Mouse (Mus musculus): ENCODE measurements around the gene Lgalsl. TPM values are rescaled to one million over a fixed set of nuclear protein-coding genes. Genes with fewer than 3 reads are reported as not detected.

Lgalsl gene
- total and polyA plus RNA-seq, 3 experiments, result 12.7 to 37.9 (median 31.7) TPM

GRCm38 (mm10) chr11:20794196-20794912 is 36.5 kb downstream of the Lgalsl start:
- H3K27me3 ChIP-seq (ENCODE audit: control insufficient read depth, insufficient read depth, low read length), result no peaks in the 10 kb centered on the region
- no peak overlapping the region for H3K9ac ChIP-seq (ENCODE audit: low read depth, low read length)
- 30% methylated on average over 10 of the region's 10 CpGs for WGBS
- peaks cover 2% of the 10 kb centered on the region; the same call in 1 of the 2 replicates for H3K4me1 ChIP-seq (ENCODE audit: control insufficient read depth, insufficient read depth, low read length)
- no peaks in the 10 kb centered on the region for H3K79me2 ChIP-seq (replicated peaks; ENCODE audit: control insufficient read depth, insufficient read depth, low read length)
- H3K27ac ChIP-seq, result no peak overlapping the region
- no peak overlapping the region for H3K4me3 ChIP-seq
- TF ChIP-seq CTCF (IDR thresholded peaks at IDR 0.05) (peak; percentile 75), POLR2A (IDR thresholded peaks at IDR 0.05; ENCODE audit: insufficient read depth, low read depth, low read length) (no peak), EP300 (IDR thresholded peaks at IDR 0.05; ENCODE audit: insufficient read depth, low read depth, low read length) (peak; percentile 85)
- DNase-seq, result peak; percentile 77 to 87
- intact Hi-C loops (cut with DNase I), result loop anchor here (1.0 to 2.0 kb wide), 6 partner anchors 36 to 658 kb away; partner anchors contain the start of gene Lgalsl
- no peaks in the 10 kb centered on the region for H3K36me3 ChIP-seq (ENCODE audit: control insufficient read depth, insufficient read depth, low read length)

- no peaks in the 10 kb centered on the region for H3K36me3 ChIP-seq (ENCODE audit: control insufficient read depth, insufficient read depth, low read length)
- no peak overlapping the region for H3K27ac ChIP-seq
- H3K4me3 ChIP-seq, result no peak overlapping the region
These were observed 37.2 kb downstream of the Lgalsl start for GRCm38 (mm10) chr11:20793676-20794075.

GRCm38 (mm10) chr11:20792667-20793066 is 38.2 kb downstream of the Lgalsl start:
- Histone ChIP-seq H3K9ac (ENCODE audit: low read depth, low read length) (no peak overlapping the region), H3K36me3 (ENCODE audit: control insufficient read depth, insufficient read depth, low read length) (no peaks in the 10 kb centered on the region), H3K4me1 (ENCODE audit: control insufficient read depth, insufficient read depth, low read length) (peaks cover 2% of the 10 kb centered on the region; the same call in 1 of the 2 replicates), H3K27ac (no peak overlapping the region), H3K27me3 (ENCODE audit: control insufficient read depth, insufficient read depth, low read length) (no peaks in the 10 kb centered on the region), H3K79me2 (replicated peaks; ENCODE audit: control insufficient read depth, insufficient read depth, low read length) (no peaks in the 10 kb centered on the region), H3K4me3 (no peak overlapping the region)
- no peak for DNase-seq
- intact Hi-C loops (cut with DNase I), result no loop called here
- TF ChIP-seq POLR2A (IDR thresholded peaks at IDR 0.05; ENCODE audit: insufficient read depth, low read depth, low read length), result no peak
- no peak for TF ChIP-seq EP300 (IDR thresholded peaks at IDR 0.05; ENCODE audit: insufficient read depth, low read depth, low read length)
- TF ChIP-seq CTCF (IDR thresholded peaks at IDR 0.05), result no peak
- 79% methylated on average over 3 of the region's 3 CpGs for WGBS

More at GRCm38 (mm10) chr11:20793676-20794075, 37.2 kb downstream of the Lgalsl start:
- TF ChIP-seq EP300 (IDR thresholded peaks at IDR 0.05; ENCODE audit: insufficient read depth, low read depth, low read length) (no peak), CTCF (IDR thresholded peaks at IDR 0.05) (no peak), POLR2A (IDR thresholded peaks at IDR 0.05; ENCODE audit: insufficient read depth, low read depth, low read length) (no peak)
- Histone ChIP-seq H3K27me3 (ENCODE audit: control insufficient read depth, insufficient read depth, low read length) (no peaks in the 10 kb centered on the region), H3K4me1 (ENCODE audit: control insufficient read depth, insufficient read depth, low read length) (peaks cover 2% of the 10 kb centered on the region; the same call in 1 of the 2 replicates), H3K79me2 (replicated peaks; ENCODE audit: control insufficient read depth, insufficient read depth, low read length) (no peaks in the 10 kb centered on the region), H3K9ac (ENCODE audit: low read depth, low read length) (no peak overlapping the region)
- DNase-seq, result no peak
- WGBS, result 68% methylated on average over 4 of the region's 4 CpGs
- intact Hi-C loops (cut with DNase I), result loop anchor here (1.0 to 2.0 kb wide), 6 partner anchors 37 to 659 kb away; partner anchors contain the start of gene Lgalsl

GRCm38 (mm10) chr11:20791334-20791733 is 39.5 kb downstream of the Lgalsl start:
- Histone ChIP-seq H3K4me1 (ENCODE audit: control insufficient read depth, insufficient read depth, low read length) (peaks cover 2% of the 10 kb centered on the region; the same call in 1 of the 2 replicates), H3K4me3 (no peak overlapping the region), H3K27ac (no peak overlapping the region), H3K36me3 (ENCODE audit: control insufficient read depth, insufficient read depth, low read length) (no peaks in the 10 kb centered on the region), H3K27me3 (ENCODE audit: control insufficient read depth, insufficient read depth, low read length) (no peaks in the 10 kb centered on the region), H3K79me2 (replicated peaks; ENCODE audit: control insufficient read depth, insufficient read depth, low read length) (no peaks in the 10 kb centered on the region), H3K9ac (ENCODE audit: low read depth, low read length) (no peak overlapping the region)
- 84% methylated on average over 2 of the region's 2 CpGs for whole genome bisulfite sequencing
- intact Hi-C loops (cut with DNase I), result no loop called here
- TF ChIP-seq CTCF (IDR thresholded peaks at IDR 0.05) (no peak), POLR2A (IDR thresholded peaks at IDR 0.05; ENCODE audit: insufficient read depth, low read depth, low read length) (no peak), EP300 (IDR thresholded peaks at IDR 0.05; ENCODE audit: insufficient read depth, low read depth, low read length) (no peak)
- DNase-seq, result no peak

GRCm38 (mm10) chr11:20789015-20789414 is 41.8 kb downstream of the Lgalsl start:
- H3K4me3 ChIP-seq, result no peak overlapping the region
- intact Hi-C loops (cut with DNase I), result no loop called here
- H3K9ac ChIP-seq (ENCODE audit: low read depth, low read length), result no peak overlapping the region
- H3K36me3 ChIP-seq (ENCODE audit: control insufficient read depth, insufficient read depth, low read length), result no peaks in the 10 kb centered on the region
- TF ChIP-seq CTCF (IDR thresholded peaks at IDR 0.05) (no peak), EP300 (IDR thresholded peaks at IDR 0.05; ENCODE audit: insufficient read depth, low read depth, low read length) (no peak), POLR2A (IDR thresholded peaks at IDR 0.05; ENCODE audit: insufficient read depth, low read depth, low read length) (no peak)
- H3K79me2 ChIP-seq (replicated peaks; ENCODE audit: control insufficient read depth, insufficient read depth, low read length), result no peaks in the 10 kb centered on the region
- DNase-seq, result no peak
- 71% methylated on average over 1 of the region's 1 CpGs for WGBS
- no peaks in the 10 kb centered on the region for H3K27me3 ChIP-seq (ENCODE audit: control insufficient read depth, insufficient read depth, low read length)
- H3K4me1 ChIP-seq (ENCODE audit: control insufficient read depth, insufficient read depth, low read length), result no peaks in the 10 kb centered on the region
- H3K27ac ChIP-seq, result no peak overlapping the region

GRCm38 (mm10) chr11:20788070-20788469 is 42.8 kb downstream of the Lgalsl start:
- Histone ChIP-seq H3K9ac (ENCODE audit: low read depth, low read length) (no peak overlapping the region), H3K79me2 (replicated peaks; ENCODE audit: control insufficient read depth, insufficient read depth, low read length) (no peaks in the 10 kb centered on the region), H3K4me1 (ENCODE audit: control insufficient read depth, insufficient read depth, low read length) (no peaks in the 10 kb centered on the region), H3K36me3 (ENCODE audit: control insufficient read depth, insufficient read depth, low read length) (no peaks in the 10 kb centered on the region), H3K27me3 (ENCODE audit: control insufficient read depth, insufficient read depth, low read length) (no peaks in the 10 kb centered on the region), H3K27ac (no peak overlapping the region), H3K4me3 (no peak overlapping the region)
- 78% methylated on average over 3 of the region's 3 CpGs for WGBS
- no peak for DNase-seq
- no peak for TF ChIP-seq POLR2A (IDR thresholded peaks at IDR 0.05; ENCODE audit: insufficient read depth, low read depth, low read length)
- no peak for TF ChIP-seq EP300 (IDR thresholded peaks at IDR 0.05; ENCODE audit: insufficient read depth, low read depth, low read length)
- no peak for TF ChIP-seq CTCF (IDR thresholded peaks at IDR 0.05)
- intact Hi-C loops (cut with DNase I), result no loop called here
